Mouse (Mus musculus) intestine, embryonic 14.5 days (tissue): Measurements from ENCODE around the gene Hhex. TPM values are rescaled to one million over a fixed set of nuclear protein-coding genes. Genes with fewer than 3 reads are reported as not detected.

Source experiments
- ATAC-seq: fragments of 200-750 bp; cut with Nextera tagmentation; replicated peaks from 2 replicates; pipeline ENCODE4 v1.8.0; 2017; ENCODE audit warnings: low read depth, moderate number of reproducible peaks, moderate TSS enrichment, moderate library complexity; ENCODE audit not compliant: low FRiP score, low TSS enrichment
- DNase-seq: peaks from one replicate; pipeline ENCODE4 v3.0.0-alpha.2; 2018; ENCODE audit warnings: low spot score
- H3K27ac ChIP-seq: fragments of 300-500 bp; sonication (generic); 2 replicates; pipeline ENCODE4 v1.5.1; 2014; ENCODE audit warnings: low read depth, mild to moderate bottlenecking, control low read depth
- H3K27me3 ChIP-seq: fragments of 300-500 bp; sonication (generic); replicated peaks from 2 replicates; pipeline ENCODE4 v1.6.1; 2014; ENCODE audit warnings: low read length, control low read depth; ENCODE audit not compliant: control insufficient read depth, insufficient read depth
- H3K36me3 ChIP-seq: fragments of 300-500 bp; sonication (generic); 2 replicates; pipeline ENCODE4 v1.6.1; 2014; ENCODE audit warnings: low read length, control low read depth; ENCODE audit not compliant: control insufficient read depth, insufficient read depth
- H3K4me1 ChIP-seq: fragments of 300-500 bp; sonication (generic); replicated peaks from 2 replicates; pipeline ENCODE4 v1.6.1; 2014; ENCODE audit warnings: low read length, control low read depth, mixed read lengths; ENCODE audit not compliant: control insufficient read depth, insufficient read depth
- H3K4me2 ChIP-seq: fragments of 300-500 bp; sonication (generic); 2 replicates; pipeline ENCODE4 v1.6.1; 2014; ENCODE audit warnings: low read length
- H3K4me3 ChIP-seq: fragments of 300-500 bp; sonication (generic); 2 replicates; pipeline ENCODE4 v1.5.1; 2014; ENCODE audit warnings: low read depth, low read length, control low read depth, mixed read lengths
- H3K9ac ChIP-seq: fragments of 300-500 bp; sonication (generic); 2 replicates; pipeline ENCODE4 v1.6.1; 2014; ENCODE audit warnings: mild to moderate bottlenecking, low read length
- H3K9me3 ChIP-seq: fragments of 300-500 bp; sonication (generic); 2 replicates; pipeline ENCODE4 v1.6.1; 2016; ENCODE audit warnings: low read length, control low read depth; ENCODE audit not compliant: control insufficient read depth
- WGBS: fragments of 180-500 bp; shearing (Covaris S2); extraction: QIAGEN DNeasy Blood & Tissue Kit; methylation state at CpG from one replicate; pipeline ENCODE4 v1.1.7; 2014; 5-methylcytosine and 5-hydroxymethylcytosine counted together
- polyA plus RNA-seq: library from polyadenylated mRNA; unstranded; fragments of >200 nt; fragmentation: Nextera tagmentation; extraction: Ambion mirVana; gene quantifications from 2 replicates; pipeline ENCODE4 v1.2.1, GENCODE M21; 2014

Gene Hhex
- polyA plus RNA-seq, 1 experiment from 2014 or later = 9.6 TPM

GRCm38 (mm10) chr19:37440708-37441475 is 6.3 kb downstream of the Hhex start:
- Histone ChIP-seq H3K27me3 (peaks cover 44% of the 10 kb centered on the region), H3K4me3 (no peak overlapping the region), H3K27ac (no peak overlapping the region), H3K9ac (no peak overlapping the region), H3K4me1 (no peaks in the 10 kb centered on the region), H3K36me3 (no peaks in the 10 kb centered on the region), H3K9me3 (no peaks in the 10 kb centered on the region), H3K4me2 (no peak overlapping the region)
- no peak for DNase-seq
- WGBS = 65% methylated on average over 15 of the region's 16 CpGs
- no peak for ATAC-seq

GRCm38 (mm10) chr19:37442524-37443286 is 8.1 kb downstream of the Hhex start:
- H3K9me3 ChIP-seq = no peaks in the 10 kb centered on the region
- no peak overlapping the region for H3K9ac ChIP-seq
- 64% methylated on average over 10 of the region's 10 CpGs for WGBS
- no peak overlapping the region for H3K27ac ChIP-seq
- H3K4me1 ChIP-seq = no peaks in the 10 kb centered on the region
- DNase-seq (no peak), ATAC-seq (no peak)
- no peaks in the 10 kb centered on the region for H3K36me3 ChIP-seq
- no peak overlapping the region for H3K4me3 ChIP-seq
- H3K4me2 ChIP-seq = no peak overlapping the region
- H3K27me3 ChIP-seq = peaks cover 26% of the 10 kb centered on the region

GRCm38 (mm10) chr19:37443631-37444140 is 9.1 kb downstream of the Hhex start:
- DNase-seq = no peak
- Histone ChIP-seq H3K4me2 (no peak overlapping the region), H3K4me1 (no peaks in the 10 kb centered on the region), H3K36me3 (no peaks in the 10 kb centered on the region), H3K27ac (no peak overlapping the region), H3K9me3 (no peaks in the 10 kb centered on the region), H3K9ac (no peak overlapping the region), H3K27me3 (peaks cover 17% of the 10 kb centered on the region; the same call in 1 of the 2 replicates), H3K4me3 (no peak overlapping the region)
- WGBS = 35% methylated on average over 4 of the region's 4 CpGs
- no peak for ATAC-seq

GRCm38 (mm10) chr19:37448212-37448611 is 13.6 kb downstream of the Hhex start:
- Histone ChIP-seq H3K36me3 (no peaks in the 10 kb centered on the region), H3K4me3 (no peak overlapping the region), H3K27me3 (no peaks in the 10 kb centered on the region), H3K4me2 (no peak overlapping the region), H3K4me1 (no peaks in the 10 kb centered on the region), H3K9me3 (no peaks in the 10 kb centered on the region), H3K9ac (no peak overlapping the region), H3K27ac (no peak overlapping the region)
- DNase-seq (no peak), ATAC-seq (no peak)
- WGBS = 61% methylated on average over 5 of the region's 5 CpGs

DNA sequence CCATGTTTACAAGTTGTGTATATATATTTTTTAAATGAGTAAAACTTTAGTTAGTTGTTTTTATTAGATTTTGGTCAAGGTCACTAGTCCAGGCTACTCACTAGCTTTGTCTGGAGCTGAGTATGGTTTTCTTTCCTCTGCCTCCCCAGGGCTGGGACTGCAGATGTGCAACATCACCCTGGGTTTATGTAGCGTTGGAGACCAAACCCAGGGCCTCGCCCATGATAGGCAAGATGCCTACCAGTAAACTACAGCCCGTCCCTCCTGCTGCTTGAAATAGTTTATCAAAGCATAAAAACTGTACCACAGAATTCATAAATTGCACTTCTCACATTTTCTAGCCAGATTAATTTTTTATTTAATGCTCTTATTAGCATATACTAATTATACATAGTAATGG is 14.6 kb downstream of the Hhex start:
- no peak overlapping the region for H3K9ac ChIP-seq
- H3K27ac ChIP-seq = no peak overlapping the region
- H3K4me3 ChIP-seq = no peak overlapping the region
- ATAC-seq (no peak), DNase-seq (no peak)
- H3K36me3 ChIP-seq = no peaks in the 10 kb centered on the region
- H3K4me2 ChIP-seq = no peak overlapping the region
- H3K27me3 ChIP-seq = no peaks in the 10 kb centered on the region
- no peaks in the 10 kb centered on the region for H3K4me1 ChIP-seq
- H3K9me3 ChIP-seq = no peaks in the 10 kb centered on the region
- 86% methylated on average over 3 of the region's 3 CpGs for WGBS

- Histone ChIP-seq H3K9me3 (no peaks in the 10 kb centered on the region), H3K27ac (no peak overlapping the region), H3K9ac (no peak overlapping the region), H3K4me1 (no peaks in the 10 kb centered on the region), H3K27me3 (no peaks in the 10 kb centered on the region), H3K4me3 (no peak overlapping the region), H3K36me3 (no peaks in the 10 kb centered on the region), H3K4me2 (no peak overlapping the region)
- 79% methylated on average over 2 of the region's 2 CpGs for WGBS
- ATAC-seq = no peak
- DNase-seq = no peak
Measured at GRCm38 (mm10) chr19:37455528-37455927, 20.9 kb downstream of the Hhex start.

GRCm38 (mm10) chr19:37455961-37456360 is 21.4 kb downstream of the Hhex start:
- DNase-seq = no peak
- Histone ChIP-seq H3K4me1 (no peaks in the 10 kb centered on the region), H3K36me3 (no peaks in the 10 kb centered on the region), H3K9ac (no peak overlapping the region), H3K4me3 (no peak overlapping the region), H3K4me2 (no peak overlapping the region), H3K27me3 (no peaks in the 10 kb centered on the region), H3K27ac (no peak overlapping the region), H3K9me3 (no peaks in the 10 kb centered on the region)
- no peak for ATAC-seq
- WGBS = 100% methylated on average over 1 of the region's 1 CpGs

DNA sequence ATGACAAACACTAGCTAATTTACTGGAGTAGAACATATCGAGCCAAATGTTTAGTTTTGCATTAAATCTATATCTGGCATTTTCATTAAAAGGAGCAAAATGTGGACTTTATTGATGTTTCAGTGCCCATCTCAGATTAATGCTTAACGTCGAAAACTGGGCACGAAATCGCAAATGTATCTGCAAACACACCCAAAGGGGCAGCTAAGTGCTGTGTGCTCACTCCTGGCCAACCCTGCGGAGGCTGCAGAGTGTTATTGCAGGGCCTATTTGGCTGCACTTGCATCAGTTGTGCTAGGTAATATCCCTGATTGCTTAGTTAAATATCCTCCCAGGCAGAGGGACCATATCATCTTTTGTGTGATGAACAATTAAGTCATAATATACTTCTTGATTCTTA is 23.4 kb downstream of the Hhex start:
- Histone ChIP-seq H3K4me2 (no peak overlapping the region), H3K27ac (no peak overlapping the region), H3K27me3 (no peaks in the 10 kb centered on the region), H3K9ac (no peak overlapping the region), H3K4me3 (no peak overlapping the region), H3K36me3 (no peaks in the 10 kb centered on the region), H3K4me1 (no peaks in the 10 kb centered on the region), H3K9me3 (no peaks in the 10 kb centered on the region)
- ATAC-seq (no peak), DNase-seq (no peak)
- 73% methylated on average over 6 of the region's 6 CpGs for WGBS
